In the genomic region with DNA sequence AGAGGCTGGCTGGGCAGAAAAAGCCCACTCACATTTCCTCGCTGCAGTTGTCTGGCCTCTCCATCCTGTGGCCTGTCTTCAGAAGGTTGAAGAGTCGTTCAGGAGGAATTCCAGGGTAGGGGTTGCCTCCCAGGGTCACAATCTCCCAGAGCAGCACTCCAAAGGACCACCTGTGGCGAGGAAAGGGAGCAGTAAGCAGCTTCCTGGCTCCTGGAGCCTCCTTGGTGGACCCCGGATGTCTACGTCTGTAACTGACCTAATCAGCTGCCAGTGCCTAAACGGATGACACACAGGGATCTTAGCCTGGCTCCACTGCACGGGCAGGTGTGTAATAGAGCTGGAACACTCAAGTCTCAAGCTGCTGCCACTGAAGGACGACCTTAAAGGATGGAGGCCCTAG, we compare ENCODE assay signal across 23 mouse cellular contexts.
"Had no signal": no experiment of that assay in that cellular context is flagged by ENCODE, and none has a peak within 500 bp of the region (broad histone marks: within the 10 kb centered on the region; RNA-seq: fewer than 3 reads in every experiment).

No protein-coding gene starts in this region.

- H3K4me2 ChIP-seq: heart, embryonic 12.5 days; hindbrain, embryonic 13.5 days; hindbrain, embryonic 15.5 days; kidney, embryonic 15.5 days; limb, embryonic 13.5 days; limb, embryonic 15.5 days; liver, embryonic 12.5 days had no signal

- H3K9me3 ChIP-seq: heart, embryonic 10.5 days; heart, embryonic 12.5 days; hindbrain, embryonic 13.5 days; hindbrain, embryonic 15.5 days; kidney, embryonic 15.5 days; limb, embryonic 13.5 days; limb, embryonic 15.5 days; liver, embryonic 12.5 days had no signal

- H3K4me3 ChIP-seq: heart, embryonic 10.5 days; heart, embryonic 12.5 days; hindbrain, embryonic 13.5 days; hindbrain, embryonic 15.5 days; kidney, embryonic 15.5 days; limb, embryonic 13.5 days; limb, embryonic 15.5 days; liver, embryonic 12.5 days had no signal

- H3K27me3 ChIP-seq: heart, embryonic 12.5 days; hindbrain, embryonic 13.5 days; hindbrain, embryonic 15.5 days; kidney, embryonic 15.5 days; limb, embryonic 13.5 days; limb, embryonic 15.5 days; liver, embryonic 12.5 days had no signal

- H3K9ac ChIP-seq: heart, embryonic 12.5 days; hindbrain, embryonic 13.5 days; hindbrain, embryonic 15.5 days; kidney, embryonic 15.5 days; limb, embryonic 13.5 days; limb, embryonic 15.5 days; liver, embryonic 12.5 days had no signal

- DNase-seq: gastrocnemius, postnatal 14 days; gastrocnemius, postnatal 36 days; heart, adult 18-20 months; heart, postnatal 10 days; kidney, adult 11 months; kidney, adult 2 months; kidney, adult 9 months; kidney, postnatal 14 days; kidney, postnatal 36 days; layer of hippocampus, adult 9-11 months; layer of hippocampus, postnatal 36 days; left cerebral cortex, postnatal 4 days had no signal

- H3K36me3 ChIP-seq: heart, embryonic 10.5 days; heart, embryonic 12.5 days; hindbrain, embryonic 13.5 days; hindbrain, embryonic 15.5 days; kidney, embryonic 15.5 days; limb, embryonic 13.5 days; limb, embryonic 15.5 days; liver, embryonic 12.5 days had no signal

- ATAC-seq: hindbrain, postnatal 0 days; intestine, embryonic 16.5 days; liver, embryonic 12.5 days had no signal

- H3K27ac ChIP-seq: heart, embryonic 10.5 days; hindbrain, embryonic 13.5 days; hindbrain, embryonic 15.5 days; hindbrain, postnatal 0 days; kidney, embryonic 15.5 days; kidney, postnatal 0 days; limb, embryonic 13.5 days; limb, embryonic 15.5 days; liver, embryonic 12.5 days had no signal

- H3K4me1 ChIP-seq: heart, embryonic 12.5 days; hindbrain, embryonic 13.5 days; hindbrain, embryonic 15.5 days; kidney, embryonic 15.5 days; limb, embryonic 13.5 days; limb, embryonic 15.5 days had no signal
